Mouse (Mus musculus): ENCODE data around the gene Psmd4. TPM values are rescaled to one million over a fixed set of nuclear protein-coding genes. Genes with fewer than 3 reads are reported as not detected.

Psmd4 gene
- polyA plus RNA-seq, 1 experiment from 2014 or later: 328 TPM

DNA sequence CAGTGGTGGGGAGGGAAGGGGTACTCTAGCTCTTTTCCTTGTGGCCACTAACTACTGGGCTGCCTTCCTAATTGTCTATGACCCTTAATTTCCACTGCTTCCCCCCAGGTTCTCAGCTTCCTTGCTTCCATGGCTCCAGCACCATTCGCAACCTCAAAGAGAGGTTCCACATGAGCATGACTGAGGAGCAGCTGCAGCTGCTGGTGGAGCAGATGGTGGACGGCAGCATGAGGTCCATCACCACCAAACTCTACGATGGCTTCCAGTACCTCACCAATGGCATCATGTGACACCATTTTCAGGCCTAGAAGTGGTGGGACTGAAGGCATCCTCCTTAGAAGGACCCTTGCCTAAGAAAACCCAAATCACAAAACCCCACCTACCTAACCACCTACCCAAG lies 36.8 kb downstream of the Psmd4 start:
- Histone ChIP-seq H3K9ac (ENCODE audit: low read depth, low read length) (no peak overlapping the region), H3K27me3 (ENCODE audit: control insufficient read depth, insufficient read depth, low read length) (no peaks in the 10 kb centered on the region), H3K4me2 (replicated peaks; ENCODE audit: low read depth, low read length) (no peak overlapping the region), H3K4me1 (replicated peaks; ENCODE audit: control insufficient read depth, insufficient read depth, low read length) (no peaks in the 10 kb centered on the region), H3K36me3 (ENCODE audit: control insufficient read depth, insufficient read depth, low read length) (peaks cover 16% of the 10 kb centered on the region; the same call in 1 of the 2 replicates), H3K27ac (ENCODE audit: low read depth, low read length) (no peak overlapping the region), H3K9me3 (ENCODE audit: control insufficient read depth, low read length) (no peaks in the 10 kb centered on the region), H3K4me3 (ENCODE audit: low read depth, low read length) (no peak overlapping the region)
- DNase-seq (ENCODE audit: low spot score) (no peak), ATAC-seq (ENCODE audit: low FRiP score) (no peak)
- 87% methylated on average over 3 of the region's 3 CpGs for WGBS

DNA sequence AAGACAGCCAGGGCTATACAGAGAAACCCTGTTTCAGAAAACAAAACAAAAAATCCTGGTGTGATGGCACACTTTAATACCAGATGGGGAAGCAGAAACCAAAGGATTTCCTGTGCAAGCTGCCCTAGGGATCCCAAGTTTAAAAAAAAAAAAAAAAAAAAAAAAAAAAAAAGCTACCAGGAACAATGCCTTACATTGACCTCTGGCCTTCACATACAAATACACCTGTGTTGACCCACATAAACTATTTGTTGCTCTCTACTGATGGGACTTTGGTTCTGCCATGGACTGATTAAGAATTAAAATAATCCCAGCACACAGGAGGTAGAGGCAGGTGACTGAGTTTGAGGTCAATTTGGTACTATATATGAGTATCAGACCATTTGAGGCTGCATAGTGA lies 39.1 kb downstream of the Psmd4 start:
- H3K9me3 ChIP-seq (ENCODE audit: control insufficient read depth, low read length): no peaks in the 10 kb centered on the region
- H3K27ac ChIP-seq (ENCODE audit: low read depth, low read length): no peak overlapping the region
- no peaks in the 10 kb centered on the region for H3K4me1 ChIP-seq (replicated peaks; ENCODE audit: control insufficient read depth, insufficient read depth, low read length)
- no peak overlapping the region for H3K4me3 ChIP-seq (ENCODE audit: low read depth, low read length)
- H3K27me3 ChIP-seq (ENCODE audit: control insufficient read depth, insufficient read depth, low read length): no peaks in the 10 kb centered on the region
- H3K36me3 ChIP-seq (ENCODE audit: control insufficient read depth, insufficient read depth, low read length): peaks cover 15% of the 10 kb centered on the region
- DNase-seq (ENCODE audit: low spot score) (no peak), ATAC-seq (ENCODE audit: low FRiP score) (no peak)
- no peak overlapping the region for H3K9ac ChIP-seq (ENCODE audit: low read depth, low read length)
- no peak overlapping the region for H3K4me2 ChIP-seq (replicated peaks; ENCODE audit: low read depth, low read length)

DNA sequence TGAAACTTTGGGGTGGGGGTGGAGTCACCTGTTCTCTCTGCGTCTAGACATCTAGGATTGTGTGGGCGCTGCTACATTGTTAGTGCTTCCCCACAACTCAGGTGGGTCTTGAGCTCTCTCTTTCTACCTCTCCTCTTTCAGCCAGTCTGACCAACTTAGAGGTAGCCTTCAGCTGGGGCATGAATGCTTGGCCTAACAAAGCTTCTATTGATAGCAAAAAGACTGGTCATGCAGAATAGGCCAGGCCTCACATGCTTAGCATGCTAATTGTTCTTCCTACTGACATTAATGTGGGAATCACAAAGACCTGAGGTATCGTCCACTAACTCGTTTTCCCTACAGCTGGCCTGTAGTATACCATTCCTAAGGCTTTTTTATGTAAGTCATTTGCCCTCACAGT lies 39.8 kb downstream of the Psmd4 start:
- H3K9ac ChIP-seq (ENCODE audit: low read depth, low read length): no peak overlapping the region
- H3K4me1 ChIP-seq (replicated peaks; ENCODE audit: control insufficient read depth, insufficient read depth, low read length): no peaks in the 10 kb centered on the region
- no peaks in the 10 kb centered on the region for H3K27me3 ChIP-seq (ENCODE audit: control insufficient read depth, insufficient read depth, low read length)
- WGBS: 66% methylated on average over 4 of the region's 4 CpGs
- H3K4me2 ChIP-seq (replicated peaks; ENCODE audit: low read depth, low read length): no peak overlapping the region
- peaks cover 13% of the 10 kb centered on the region for H3K36me3 ChIP-seq (ENCODE audit: control insufficient read depth, insufficient read depth, low read length)
- DNase-seq (ENCODE audit: low spot score) (peak; percentile 40), ATAC-seq (ENCODE audit: low FRiP score) (peak; percentile 72)
- H3K27ac ChIP-seq (ENCODE audit: low read depth, low read length): 0 out of 2 replicates have a peak overlapping the region, but pooled peaks have one; percentile 11
- no peaks in the 10 kb centered on the region for H3K9me3 ChIP-seq (ENCODE audit: control insufficient read depth, low read length)
- no peak overlapping the region for H3K4me3 ChIP-seq (ENCODE audit: low read depth, low read length)

- H3K36me3 ChIP-seq (ENCODE audit: control insufficient read depth, insufficient read depth, low read length): peaks cover 10% of the 10 kb centered on the region
- H3K27ac ChIP-seq (ENCODE audit: low read depth, low read length): no peak overlapping the region
- no peak overlapping the region for H3K4me3 ChIP-seq (ENCODE audit: low read depth, low read length)
- H3K4me2 ChIP-seq (replicated peaks; ENCODE audit: low read depth, low read length): no peak overlapping the region
- H3K4me1 ChIP-seq (replicated peaks; ENCODE audit: control insufficient read depth, insufficient read depth, low read length): no peaks in the 10 kb centered on the region
- H3K9me3 ChIP-seq (ENCODE audit: control insufficient read depth, low read length): no peaks in the 10 kb centered on the region
- H3K9ac ChIP-seq (ENCODE audit: low read depth, low read length): no peak overlapping the region
- H3K27me3 ChIP-seq (ENCODE audit: control insufficient read depth, insufficient read depth, low read length): no peaks in the 10 kb centered on the region
- DNase-seq (ENCODE audit: low spot score) (peak; percentile 90), ATAC-seq (ENCODE audit: low FRiP score) (no peak)
- 43% methylated on average over 2 of the region's 2 CpGs for WGBS
Measured at GRCm38 (mm10) chr3:94996946-94997345, 45.5 kb downstream of the Psmd4 start.

- ATAC-seq (ENCODE audit: low FRiP score): no peak
- WGBS: 54% methylated on average over 9 of the region's 9 CpGs
- Histone ChIP-seq H3K4me3 (ENCODE audit: low read depth, low read length) (no peak overlapping the region), H3K4me2 (replicated peaks; ENCODE audit: low read depth, low read length) (no peak overlapping the region), H3K9ac (ENCODE audit: low read depth, low read length) (no peak overlapping the region), H3K9me3 (ENCODE audit: control insufficient read depth, low read length) (no peaks in the 10 kb centered on the region), H3K36me3 (ENCODE audit: control insufficient read depth, insufficient read depth, low read length) (0 out of 2 replicates have a peak, but pooled peaks cover 2% of the 10 kb centered on the region), H3K27ac (ENCODE audit: low read depth, low read length) (no peak overlapping the region), H3K4me1 (replicated peaks; ENCODE audit: control insufficient read depth, insufficient read depth, low read length) (no peaks in the 10 kb centered on the region), H3K27me3 (ENCODE audit: control insufficient read depth, insufficient read depth, low read length) (no peaks in the 10 kb centered on the region)
- no peak for DNase-seq (ENCODE audit: low spot score)
Measured at GRCm38 (mm10) chr3:94989159-94989761, 53.2 kb downstream of the Psmd4 start.

- Histone ChIP-seq H3K36me3 (ENCODE audit: control insufficient read depth, insufficient read depth, low read length) (0 out of 2 replicates have a peak, but pooled peaks cover 2% of the 10 kb centered on the region), H3K4me2 (replicated peaks; ENCODE audit: low read depth, low read length) (no peak overlapping the region), H3K4me3 (ENCODE audit: low read depth, low read length) (no peak overlapping the region), H3K27ac (ENCODE audit: low read depth, low read length) (no peak overlapping the region), H3K9me3 (ENCODE audit: control insufficient read depth, low read length) (no peaks in the 10 kb centered on the region), H3K27me3 (ENCODE audit: control insufficient read depth, insufficient read depth, low read length) (no peaks in the 10 kb centered on the region), H3K9ac (ENCODE audit: low read depth, low read length) (no peak overlapping the region), H3K4me1 (replicated peaks; ENCODE audit: control insufficient read depth, insufficient read depth, low read length) (no peaks in the 10 kb centered on the region)
- ATAC-seq (ENCODE audit: low FRiP score): no peak
- DNase-seq (ENCODE audit: low spot score): no peak
Measured at GRCm38 (mm10) chr3:94987578-94987977, 54.8 kb downstream of the Psmd4 start.

- Histone ChIP-seq H3K9ac (ENCODE audit: low read depth, low read length) (no peak overlapping the region), H3K4me1 (replicated peaks; ENCODE audit: control insufficient read depth, insufficient read depth, low read length) (no peaks in the 10 kb centered on the region), H3K4me2 (replicated peaks; ENCODE audit: low read depth, low read length) (no peak overlapping the region), H3K9me3 (ENCODE audit: control insufficient read depth, low read length) (no peaks in the 10 kb centered on the region), H3K27me3 (ENCODE audit: control insufficient read depth, insufficient read depth, low read length) (no peaks in the 10 kb centered on the region), H3K4me3 (ENCODE audit: low read depth, low read length) (no peak overlapping the region), H3K36me3 (ENCODE audit: control insufficient read depth, insufficient read depth, low read length) (0 out of 2 replicates have a peak, but pooled peaks cover 2% of the 10 kb centered on the region), H3K27ac (ENCODE audit: low read depth, low read length) (no peak overlapping the region)
- DNase-seq (ENCODE audit: low spot score): no peak
- ATAC-seq (ENCODE audit: low FRiP score): no peak
- WGBS: 92% methylated on average over 2 of the region's 2 CpGs
Measured at GRCm38 (mm10) chr3:94985513-94985912, 56.9 kb downstream of the Psmd4 start.

- H3K4me2 ChIP-seq (replicated peaks; ENCODE audit: low read depth, low read length): no peak overlapping the region
- no peaks in the 10 kb centered on the region for H3K27me3 ChIP-seq (ENCODE audit: control insufficient read depth, insufficient read depth, low read length)
- no peak overlapping the region for H3K9ac ChIP-seq (ENCODE audit: low read depth, low read length)
- no peak for DNase-seq (ENCODE audit: low spot score)
- H3K4me1 ChIP-seq (replicated peaks; ENCODE audit: control insufficient read depth, insufficient read depth, low read length): no peaks in the 10 kb centered on the region
- H3K4me3 ChIP-seq (ENCODE audit: low read depth, low read length): no peak overlapping the region
- 92% methylated on average over 11 of the region's 11 CpGs for WGBS
- no peak for ATAC-seq (ENCODE audit: low FRiP score)
- 0 out of 2 replicates have a peak, but pooled peaks cover 2% of the 10 kb centered on the region for H3K36me3 ChIP-seq (ENCODE audit: control insufficient read depth, insufficient read depth, low read length)
- H3K9me3 ChIP-seq (ENCODE audit: control insufficient read depth, low read length): no peaks in the 10 kb centered on the region
- no peak overlapping the region for H3K27ac ChIP-seq (ENCODE audit: low read depth, low read length)
Measured at GRCm38 (mm10) chr3:94984312-94984711, 58.1 kb downstream of the Psmd4 start.

All from hindbrain, embryonic 11.5 days (tissue).